Mouse (Mus musculus) heart, postnatal 36 days (tissue): Measurements from ENCODE around the gene Sinhcaf. TPM values are rescaled to one million over a fixed set of nuclear protein-coding genes. Genes with fewer than 3 reads are reported as not detected.
A peak's percentile ranks its signal among the peaks of the same experiment; 100 is the strongest.
"Not testable (repeated sequence)": the region's sequence is repeated elsewhere in the genome, so short reads cannot be mapped to it uniquely, and the experiment has no call there.

Source experiments
- DNase-seq, 2 experiments: peaks; one replicate each; pipeline ENCODE4 v3.0.0; 2021 to 2022
- intact Hi-C: fragments of 180-260 bp; cut with DNase I; formaldehyde crosslinking; loops from one replicate; pipeline ENCODE4 v1.15.1; 2025
- total RNA-seq, 2 experiments: library from RNA; stranded (reverse); gene quantifications; 2 replicates each; pipeline ENCODE4 v1.2.3; 2021

Sinhcaf gene
- total RNA-seq, result 1 to 10 TPM; 1.9 to 5.6 TPM

DNA sequence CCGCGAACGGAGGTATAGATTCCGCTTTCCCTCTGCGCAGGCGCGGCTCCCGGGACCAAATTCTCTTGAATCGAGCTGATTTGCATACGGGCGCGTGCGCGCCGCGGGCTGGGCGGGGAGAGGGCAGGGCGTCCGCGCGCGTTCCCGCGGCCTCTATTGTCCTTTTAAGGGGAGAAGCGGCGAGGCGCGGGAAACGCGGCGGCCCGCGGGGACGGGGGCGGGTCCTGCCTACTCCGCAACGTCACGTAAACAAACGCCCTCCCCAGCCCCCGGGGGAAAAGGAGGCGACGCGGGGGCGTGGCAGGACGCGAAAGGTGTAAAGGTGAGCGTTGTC is at the start of gene Sinhcaf:
Gene Sinhcaf, minus strand, starts transcription at position 59 of the 334 bp plus-strand sequence.
- DNase-seq, result peak; percentile 96 to 97
- intact Hi-C loops, result loop anchor here (2.0 to 10.0 kb wide), 4 partner anchors 158 to 364 kb away; partner anchors contain the start of genes Amn1 and Dennd5b

DNA sequence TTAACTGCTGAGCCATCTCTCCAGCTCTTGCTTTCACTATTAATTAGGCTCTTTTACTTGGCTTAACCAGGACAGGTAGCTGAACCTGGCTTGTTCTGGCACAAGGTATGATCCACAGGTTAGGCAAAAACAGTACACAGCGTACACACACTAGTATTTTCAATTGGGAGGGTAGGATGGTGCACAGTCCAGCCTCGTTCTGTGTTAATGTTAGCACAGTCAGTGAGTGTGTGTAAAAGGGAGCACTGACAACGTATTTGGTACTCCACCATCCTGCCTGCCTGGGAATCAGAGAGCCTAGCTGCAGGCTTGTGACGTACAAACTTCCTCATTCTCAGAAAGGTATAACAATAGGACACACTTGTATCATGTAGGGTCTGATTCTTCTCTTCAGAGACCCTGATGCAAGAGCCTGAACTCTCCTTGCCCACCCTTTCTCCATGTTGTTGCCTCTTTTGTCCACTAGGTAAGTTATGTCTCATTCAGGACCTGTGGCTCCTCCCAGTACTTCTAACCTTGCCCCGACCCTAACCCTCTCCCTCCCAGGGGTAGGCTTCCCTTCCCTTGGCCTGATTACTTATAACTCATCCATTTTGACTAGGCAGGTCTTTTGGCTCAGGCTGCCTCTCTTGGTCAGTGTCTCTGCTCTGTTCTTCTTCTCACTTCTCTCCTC is 48.2 kb upstream of the Sinhcaf start:
- no peak for DNase-seq
- intact Hi-C loops, result no loop called here

DNA sequence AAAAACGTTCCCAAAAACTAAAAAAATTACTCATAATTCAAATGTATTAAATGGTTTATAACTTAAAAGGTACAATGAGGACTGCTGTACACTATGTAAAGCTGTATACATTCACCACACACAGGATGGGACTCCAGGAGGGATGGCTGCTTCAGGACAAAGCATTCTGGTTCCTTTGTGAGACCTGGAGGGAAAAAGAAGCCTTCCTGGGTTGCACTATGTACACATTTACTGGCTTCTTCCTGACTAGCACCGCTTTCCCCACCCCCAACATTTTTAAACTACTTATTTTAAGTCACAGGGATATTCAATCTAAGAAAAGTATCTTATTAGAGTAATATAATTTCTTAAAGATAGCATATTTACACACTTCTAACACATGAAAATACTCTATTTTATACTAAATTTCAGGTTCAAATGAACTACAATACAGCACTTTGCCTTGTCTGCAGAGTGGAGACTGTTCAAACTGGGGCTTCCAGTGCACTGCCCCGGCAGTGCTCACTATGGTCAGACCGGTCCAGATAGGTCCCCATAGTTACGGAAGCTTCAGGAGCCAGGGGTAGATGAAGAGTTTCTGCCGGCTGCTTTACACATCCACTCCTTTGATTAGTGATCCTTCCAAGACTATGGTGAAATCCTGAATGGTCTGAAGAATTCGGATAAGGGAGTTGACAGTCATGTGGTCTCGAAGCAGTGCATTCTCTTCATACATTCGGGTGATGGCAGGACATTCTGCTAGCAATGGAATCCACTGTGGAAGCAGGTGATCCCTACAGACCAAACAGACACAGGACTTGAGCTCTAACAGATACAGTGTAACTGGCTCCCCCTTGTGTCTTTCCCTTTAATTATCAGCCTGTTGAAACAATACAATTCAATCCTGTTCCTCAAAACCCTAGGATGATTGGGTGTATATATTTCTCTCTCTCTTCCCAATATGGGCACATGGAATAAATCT is 47.1 kb upstream of the Sinhcaf start:
- intact Hi-C loops, result no loop called here
- no peak for DNase-seq

DNA sequence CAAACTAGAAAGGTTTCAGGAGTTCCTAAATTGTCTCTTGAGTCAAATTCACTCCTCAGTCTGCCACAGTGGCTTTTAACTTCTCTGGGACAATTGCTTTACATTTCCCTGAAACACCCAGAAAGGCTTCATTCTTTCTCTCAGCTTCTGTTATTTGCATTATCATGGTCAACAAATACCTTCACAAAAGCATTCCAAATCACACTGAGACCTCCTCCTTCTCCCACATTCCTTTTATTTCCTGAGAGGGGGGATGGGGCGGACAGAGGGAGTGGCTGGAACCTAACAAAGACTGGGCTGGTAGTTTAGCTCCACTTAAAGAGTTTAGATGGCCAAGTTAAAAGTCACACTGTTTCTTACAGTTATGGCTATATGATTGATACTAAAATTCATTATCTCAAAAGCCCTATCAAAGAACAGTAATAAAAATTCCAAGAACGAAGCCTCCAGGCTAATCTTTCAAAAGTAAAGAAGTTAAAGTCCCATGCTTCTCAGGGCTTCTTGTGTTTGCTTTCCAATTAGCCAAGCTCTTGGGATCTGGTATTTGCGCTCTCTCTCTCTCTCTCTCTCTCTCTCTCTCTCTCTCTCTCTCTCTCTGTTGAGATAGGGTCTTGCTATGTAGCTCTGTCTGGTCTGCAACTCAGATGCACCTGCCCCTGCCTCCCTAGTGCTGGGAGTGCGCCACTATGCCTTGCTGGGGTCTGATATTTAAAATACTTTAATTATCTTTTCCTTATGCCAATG is 46.3 kb upstream of the Sinhcaf start:
- intact Hi-C loops, result no loop called here
- no peak for DNase-seq

DNA sequence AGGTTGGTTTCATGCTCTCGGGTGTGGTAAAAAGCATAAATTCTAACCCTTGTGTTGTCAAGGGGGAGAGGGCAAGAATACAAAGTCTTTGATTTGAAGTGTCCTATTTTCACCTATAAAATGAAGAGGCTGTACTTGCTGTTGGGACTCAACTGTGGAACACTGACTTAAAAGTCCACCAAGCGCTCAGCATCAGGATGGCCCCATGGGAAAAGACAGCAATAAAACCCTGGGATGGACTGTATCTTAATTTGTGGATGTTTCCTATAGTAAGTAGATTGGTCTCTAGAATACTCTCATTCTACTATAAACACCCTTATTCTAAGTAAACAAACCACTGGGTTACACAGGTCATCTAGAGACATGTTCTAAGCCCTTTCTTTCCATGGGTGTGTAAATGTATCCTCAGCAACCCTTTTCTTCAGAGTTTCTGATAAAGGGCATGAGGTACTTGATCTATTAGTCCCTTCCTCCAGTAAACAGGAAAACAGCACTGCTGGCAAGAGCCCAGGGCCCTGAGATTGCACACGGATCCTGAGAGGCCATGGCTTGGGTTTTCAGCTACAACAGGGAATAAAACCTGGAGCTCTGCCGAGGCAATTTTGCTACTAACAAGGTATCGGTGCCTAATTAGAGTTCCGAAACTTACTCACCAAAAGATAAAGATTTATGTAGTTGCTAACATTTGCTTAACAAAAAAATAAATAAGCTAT is 45.5 kb upstream of the Sinhcaf start:
- intact Hi-C loops, result no loop called here
- no peak for DNase-seq

DNA sequence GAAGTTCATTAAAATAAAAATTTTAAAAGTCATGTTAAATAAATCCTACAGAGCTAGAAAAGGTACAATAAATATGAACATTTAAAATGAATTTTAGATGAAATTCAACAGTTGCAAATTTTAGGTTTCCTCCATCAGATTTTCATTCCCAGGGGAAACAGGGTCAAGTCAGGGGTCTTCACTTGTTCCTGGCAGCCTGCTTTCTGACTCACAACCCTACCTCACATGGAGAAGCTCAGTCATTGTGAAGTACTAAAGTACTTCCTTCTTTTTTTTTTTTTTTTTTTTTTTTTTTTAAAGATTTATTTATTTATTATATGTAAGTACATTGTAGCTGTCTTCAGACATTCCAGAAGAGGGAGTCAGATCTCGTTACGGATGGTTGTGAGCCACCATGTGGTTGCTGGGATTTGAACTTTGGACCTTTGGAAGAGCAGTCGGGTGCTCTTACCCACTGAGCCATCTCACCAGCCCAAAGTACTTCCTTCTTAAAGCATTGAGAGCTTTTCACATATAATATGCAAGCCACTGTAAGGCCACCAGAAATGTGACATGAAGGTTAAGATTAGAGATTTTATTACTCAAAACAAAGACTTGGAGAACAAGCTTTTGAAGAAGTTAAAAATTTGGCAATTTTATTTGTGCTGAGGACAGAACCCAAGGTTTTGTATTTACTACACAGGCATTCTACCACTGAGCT is 43.7 kb upstream of the Sinhcaf start:
- intact Hi-C loops, DNase-seq: not testable (repeated sequence)

DNA sequence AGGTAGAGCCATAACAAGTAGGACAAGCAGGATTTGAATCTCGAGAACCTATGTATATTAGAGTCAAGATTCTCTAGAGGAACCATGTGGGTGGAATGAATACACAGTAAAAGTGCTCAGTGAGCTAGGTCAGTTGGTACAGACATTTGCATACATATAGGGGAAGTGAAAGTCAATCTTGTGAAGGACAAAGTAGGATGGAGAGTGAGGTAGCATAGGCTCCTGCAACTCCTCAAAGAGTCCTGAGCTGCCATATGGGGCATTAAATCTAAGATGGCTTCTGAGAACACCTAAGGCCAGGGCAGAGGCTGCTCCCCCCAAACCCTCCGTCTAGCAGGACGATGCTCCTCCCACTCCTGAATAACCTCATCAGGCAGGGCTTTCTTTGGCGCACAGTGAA is 39.7 kb upstream of the Sinhcaf start:
- intact Hi-C loops, result no loop called here
- DNase-seq, result no peak

DNA sequence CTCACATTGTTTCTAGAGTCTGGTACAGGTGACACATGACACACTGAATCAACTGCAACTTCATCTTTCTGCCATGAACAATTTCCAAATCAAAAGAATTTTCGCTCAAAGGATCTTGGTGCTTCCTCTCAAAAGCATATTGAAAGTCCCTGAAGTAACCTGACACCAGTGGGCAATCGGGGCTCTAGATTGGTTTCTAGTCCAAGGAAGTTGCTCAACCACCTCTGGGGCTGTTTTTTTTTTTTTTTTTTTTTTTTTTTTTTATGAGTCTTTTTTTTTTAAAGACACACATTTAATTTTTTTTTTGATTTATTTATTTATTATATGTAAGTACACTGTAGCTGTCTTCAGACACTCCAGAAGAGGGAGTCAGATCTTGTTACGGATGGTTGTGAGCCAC is 34.2 kb upstream of the Sinhcaf start:
- intact Hi-C loops, result no loop called here
- no peak for DNase-seq

DNA sequence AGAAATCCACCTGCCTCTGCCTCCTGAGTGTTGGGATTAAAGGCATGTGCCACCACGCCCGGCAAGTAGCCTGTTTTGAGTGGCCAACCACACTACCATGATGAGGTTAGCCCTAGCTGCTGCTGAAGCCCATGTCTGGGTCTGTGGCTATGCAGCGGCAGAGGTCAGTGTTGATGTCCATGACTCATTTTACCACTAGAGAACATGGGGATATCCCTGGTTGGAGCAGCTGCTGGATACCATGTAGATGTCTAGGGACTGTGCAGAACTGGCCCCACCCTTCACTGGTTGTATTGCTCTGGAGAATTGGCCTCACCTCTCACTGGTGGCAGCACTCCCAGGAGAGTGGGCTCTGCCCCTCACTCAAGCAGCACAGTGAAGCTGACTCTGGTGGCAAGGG is 28.8 kb upstream of the Sinhcaf start:
- intact Hi-C loops, result no loop called here
- no peak for DNase-seq

DNA sequence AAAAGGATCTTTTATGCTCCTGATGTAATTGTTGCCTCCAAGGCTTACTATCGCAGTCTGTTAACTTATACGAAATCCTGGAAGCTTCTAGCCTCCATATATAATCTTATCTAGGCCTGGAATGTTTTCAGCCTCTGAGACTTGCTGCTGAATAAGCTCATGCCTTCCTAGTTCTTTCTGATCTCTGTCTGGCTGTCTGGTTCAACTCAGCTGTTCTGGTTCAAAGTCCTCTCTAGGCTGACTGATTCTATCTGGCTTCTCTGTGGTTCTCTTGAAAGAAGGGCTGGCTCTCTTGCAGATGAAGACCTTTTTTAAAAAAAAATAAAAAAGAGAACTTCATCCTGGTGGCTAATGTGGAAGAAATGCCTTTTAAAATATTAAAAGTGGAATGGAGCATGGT is 26.6 kb upstream of the Sinhcaf start:
- DNase-seq, result no peak
- intact Hi-C loops, result no loop called here

DNA sequence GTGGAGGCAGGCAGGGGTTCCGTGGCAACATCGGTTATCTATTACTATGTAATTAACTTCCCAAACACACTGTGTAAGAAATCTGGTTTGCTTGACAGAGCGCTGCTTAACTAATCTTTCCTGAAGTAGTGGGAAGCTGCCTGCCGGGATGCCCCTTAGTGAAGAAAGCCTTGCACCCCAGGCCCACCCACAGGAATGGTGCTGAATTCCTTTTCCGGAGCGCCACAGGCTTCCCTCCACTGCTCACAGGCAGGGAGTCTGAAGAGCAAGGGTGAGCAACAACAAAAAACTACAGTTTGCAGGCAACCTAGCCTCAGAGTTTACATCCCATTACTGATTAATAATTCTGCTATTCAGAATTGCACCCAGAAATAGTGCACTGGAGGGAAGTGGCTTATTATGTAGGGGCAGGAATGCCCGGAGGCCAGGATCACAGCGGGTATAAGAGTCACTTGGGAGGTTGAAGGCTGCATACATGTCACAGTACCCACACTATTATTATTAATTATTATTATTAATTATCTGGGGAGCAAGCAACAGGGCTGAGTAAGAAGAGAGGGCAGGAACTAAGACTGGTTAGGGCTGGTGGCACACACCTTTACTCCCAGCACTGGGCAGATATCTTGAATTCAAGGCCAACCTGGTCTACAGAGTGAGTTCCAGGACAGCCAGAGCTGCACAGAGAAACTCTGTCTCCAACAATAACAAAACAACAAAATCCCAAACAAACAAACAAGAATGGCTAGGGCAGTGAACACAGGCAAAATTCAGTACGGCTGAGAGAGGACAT is 26.0 kb upstream of the Sinhcaf start:
- intact Hi-C loops, result no loop called here

DNA sequence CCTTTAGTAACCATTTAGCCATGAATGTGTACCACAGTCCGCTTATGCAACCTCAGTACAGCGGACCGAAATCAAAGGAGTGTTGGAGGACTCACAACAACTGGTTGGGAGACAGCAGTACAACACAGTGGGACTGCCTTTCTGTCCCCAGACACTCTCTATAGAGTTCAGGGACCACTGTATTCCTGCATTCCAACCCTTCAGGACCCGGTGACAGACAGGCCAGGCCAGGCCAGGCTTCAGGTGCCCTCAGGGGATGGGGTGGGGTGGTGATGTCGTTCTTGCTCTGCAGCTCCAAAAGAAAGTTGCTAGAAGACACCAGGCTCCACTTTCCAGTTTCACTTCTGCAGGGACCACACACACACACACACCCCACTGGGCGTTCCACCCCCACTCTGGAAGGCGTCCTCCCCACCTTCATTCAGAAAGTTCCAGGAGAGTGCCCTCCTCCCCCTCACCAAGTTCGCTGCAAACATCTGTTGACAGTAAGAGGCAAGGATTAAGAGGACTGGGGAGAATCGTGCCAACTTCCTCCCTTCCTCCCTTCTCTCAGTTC is 25.2 kb upstream of the Sinhcaf start:
- intact Hi-C loops, result no loop called here
- no peak for DNase-seq

More for the DNA sequence above, 26.0 kb upstream of the Sinhcaf start:
- DNase-seq, result no peak

DNA sequence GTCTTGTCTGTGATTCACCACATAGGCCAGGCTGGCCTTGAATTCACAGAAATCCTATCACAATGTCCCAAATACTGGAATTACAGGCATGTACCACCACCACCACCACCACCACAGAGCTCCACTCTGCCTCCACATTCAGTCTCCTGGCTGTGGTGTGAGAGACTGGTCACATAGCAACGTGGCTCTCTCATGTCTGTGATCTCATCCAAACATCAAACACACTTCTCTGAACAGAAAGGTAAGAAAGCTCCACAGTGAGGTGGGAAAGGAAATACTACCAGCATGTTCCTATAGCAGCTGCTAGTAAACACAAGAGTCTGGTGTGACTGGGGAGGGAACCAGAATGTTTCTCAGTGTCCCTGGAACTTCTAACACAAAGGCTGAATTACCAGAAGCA is 15.0 kb upstream of the Sinhcaf start:
- DNase-seq, result no peak
- intact Hi-C loops, result no loop called here

DNA sequence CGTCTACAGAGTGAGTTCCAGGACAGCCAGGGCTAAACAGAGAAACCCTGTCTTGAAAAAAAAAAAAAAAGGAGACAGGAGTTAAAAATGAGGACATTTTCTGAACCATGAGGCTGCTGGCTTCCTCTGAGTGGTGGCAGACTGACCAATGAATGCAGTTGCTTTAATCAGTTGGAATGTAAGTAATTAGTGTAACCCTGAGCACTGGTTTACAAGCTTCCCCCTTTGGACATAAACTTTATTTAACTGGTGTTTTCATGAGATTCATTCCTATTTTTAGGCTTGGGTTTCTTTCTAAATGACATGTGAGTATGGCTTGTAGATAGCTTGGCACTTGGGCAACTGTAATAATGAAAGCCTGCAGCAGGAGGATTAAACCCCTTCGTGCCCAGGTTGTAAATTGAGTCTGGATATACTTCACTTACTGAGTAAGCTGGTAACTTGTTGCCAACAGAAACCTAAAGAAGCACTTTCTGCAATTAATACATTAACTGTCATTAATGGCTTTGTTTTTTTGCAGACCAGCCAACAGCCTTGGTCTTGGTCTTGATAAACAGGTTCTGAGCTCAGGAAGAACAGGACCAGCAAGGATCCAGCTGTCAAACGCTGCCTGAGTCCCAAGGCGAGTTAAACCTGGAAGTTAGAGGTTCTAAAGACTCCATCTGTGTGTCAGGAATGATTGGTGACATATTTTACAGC is 13.4 kb upstream of the Sinhcaf start:
- no peak for DNase-seq

DNA sequence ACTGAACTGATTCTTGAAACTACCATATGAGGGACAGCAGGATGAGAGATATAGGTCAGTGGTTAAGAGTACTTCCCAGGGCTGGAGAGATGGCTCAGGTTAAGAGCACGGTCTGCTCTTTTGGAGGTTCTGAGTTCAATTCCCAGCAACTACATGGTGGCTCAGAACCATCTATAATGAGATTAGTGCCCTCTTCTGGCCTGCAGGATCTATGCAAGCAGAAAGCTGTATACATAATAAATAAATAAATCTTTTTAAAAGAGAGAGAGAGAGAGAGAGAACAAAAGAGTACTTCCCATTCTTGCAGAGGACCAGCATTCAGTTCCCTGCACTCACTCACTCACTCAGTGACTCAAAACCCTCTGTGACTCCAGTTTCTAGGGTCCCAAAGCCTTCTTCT is 12.4 kb upstream of the Sinhcaf start:
- DNase-seq, result no peak
- intact Hi-C loops, result no loop called here

More for the DNA sequence above, 13.4 kb upstream of the Sinhcaf start:
- intact Hi-C loops, result no loop called here

DNA sequence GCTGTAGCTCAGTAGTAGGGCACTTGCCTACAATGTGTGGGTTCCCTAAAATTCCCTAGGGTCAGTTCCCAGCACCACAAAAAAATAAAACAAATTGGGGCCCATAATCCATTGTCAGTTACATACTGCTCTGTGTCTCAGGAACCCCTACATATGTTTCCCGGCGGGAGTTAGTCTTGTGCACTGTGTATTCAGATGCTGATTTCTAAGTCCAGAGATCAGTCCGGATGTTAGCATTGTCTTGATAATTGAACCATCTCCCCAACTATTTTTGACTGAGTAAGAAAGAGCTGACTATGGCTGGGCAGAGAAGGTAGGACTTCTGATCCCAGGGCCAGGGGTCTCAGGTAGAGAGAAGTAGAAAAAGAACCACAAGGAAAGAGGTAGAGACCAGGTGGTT is 10.8 kb upstream of the Sinhcaf start:
- intact Hi-C loops, result no loop called here
- DNase-seq, result no peak

DNA sequence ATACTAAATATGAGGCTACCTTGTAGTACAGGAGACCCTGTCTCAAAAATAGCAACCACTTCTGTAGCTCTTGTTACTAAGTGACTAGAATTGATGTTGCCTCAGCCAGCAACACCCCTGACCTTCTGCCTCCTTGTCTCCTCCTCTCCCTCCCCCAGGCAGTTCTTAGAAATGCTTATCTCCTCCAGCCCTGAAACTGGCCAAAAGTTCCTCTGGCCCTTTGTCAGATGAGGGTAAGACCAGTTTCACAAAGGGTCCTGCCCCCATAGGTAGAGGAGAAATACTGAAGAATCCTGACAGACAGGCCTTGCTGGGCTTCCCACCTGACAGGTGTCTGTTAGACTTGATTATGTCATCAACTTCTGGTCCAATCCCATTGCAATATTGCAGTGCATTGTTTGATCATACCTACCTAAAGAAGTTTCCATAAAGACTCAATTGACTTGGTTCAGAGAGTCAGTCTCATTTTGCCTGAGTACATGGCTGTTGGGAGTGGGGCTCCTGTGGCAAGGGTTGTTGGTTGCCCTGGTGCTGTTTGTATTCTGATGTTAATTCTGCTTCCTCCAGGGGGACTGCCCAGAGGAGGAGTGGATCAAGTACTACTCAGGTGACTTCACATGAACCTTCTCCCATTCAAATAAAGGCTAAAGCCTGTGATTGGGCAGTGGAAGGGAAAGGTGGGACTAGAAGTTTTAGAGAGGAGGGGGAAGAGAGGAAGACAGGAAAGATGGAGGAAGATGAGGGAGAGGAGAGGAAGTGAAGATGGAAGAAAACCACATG is 9.6 kb upstream of the Sinhcaf start:
- intact Hi-C loops, result no loop called here
- DNase-seq, result no peak
